Mouse (Mus musculus) G1E (cell line): ENCODE measurements around the gene Rnf217. TPM values are rescaled to one million over a fixed set of nuclear protein-coding genes. Genes with fewer than 3 reads are reported as not detected.

ENCODE experiments used
- ATAC-seq: 2 replicates; pipeline ENCODE4 v1.8.0; 2016; ENCODE audit warnings: mild to moderate bottlenecking; ENCODE audit not compliant: insufficient number of reproducible peaks, poor library complexity, low FRiP score, severe bottlenecking; ENCODE audit errors: extremely low read depth
- DNase-seq: peaks from one replicate; pipeline ENCODE4 v3.0.0; 2012; ENCODE audit warnings: low spot score
- H3K27me3 ChIP-seq: 2 replicates; pipeline ENCODE4 v1.6.1; 2012; ENCODE audit warnings: mild to moderate bottlenecking, low read length, inconsistent platforms; ENCODE audit not compliant: insufficient read depth
- H3K36me3 ChIP-seq: replicated peaks from 2 replicates; pipeline ENCODE3; 2012; ENCODE audit warnings: mild to moderate bottlenecking, inconsistent platforms
- H3K4me1 ChIP-seq: 2 replicates; pipeline ENCODE4 v1.6.1; 2012; ENCODE audit warnings: low read depth, low read length, inconsistent platforms, mixed read lengths; ENCODE audit not compliant: insufficient read depth
- H3K4me3 ChIP-seq: 2 replicates; pipeline ENCODE4 v1.5.1; 2012; ENCODE audit warnings: low read depth, mild to moderate bottlenecking, inconsistent platforms, low read length, moderate library complexity, mixed read lengths
- H3K9me3 ChIP-seq: replicated peaks from 2 replicates; pipeline ENCODE4 v1.6.1; 2012; ENCODE audit warnings: inconsistent platforms
- CTCF ChIP-seq: IDR thresholded peaks from 2 replicates; pipeline ENCODE4 v1.5.1; 2012; ENCODE audit warnings: low read depth, low read length, inconsistent platforms, mixed read lengths
- GATA1 ChIP-seq: IDR thresholded peaks from 2 replicates; pipeline ENCODE4 v1.6.1; 2012; ENCODE audit warnings: borderline replicate concordance, low read length, inconsistent platforms, mixed read lengths
- GATA2 ChIP-seq: IDR thresholded peaks from 2 replicates; pipeline ENCODE4 v1.6.1; 2012; ENCODE audit warnings: low read depth, low read length, inconsistent platforms, borderline replicate concordance
- POLR2AphosphoS5 ChIP-seq: IDR thresholded peaks from 2 replicates; pipeline ENCODE4 v1.6.1; 2012; ENCODE audit warnings: low read depth, low read length, inconsistent platforms; ENCODE audit not compliant: insufficient replicate concordance
- TAL1 ChIP-seq: conservative IDR thresholded peaks from 2 replicates; pipeline ENCODE4 v1.6.1; 2012; ENCODE audit warnings: low read depth, low read length, inconsistent platforms, mixed read lengths
- polyA plus RNA-seq: library from polyadenylated mRNA; stranded (reverse); fragments of >175 nt; gene quantifications from 2 replicates; pipeline ENCODE4 v1.2.3, GENCODE M21; 2012
- total RNA-seq, 2 experiments: library from RNA; stranded (forward) in 1 of 2; stranded (reverse) in 1 of 2; fragments of 200-1000 nt in 1 of 2; fragments of >200 nt in 1 of 2; fragmentation: Nextera tagmentation in 1 of 2; gene quantifications; 2 replicates each; pipeline ENCODE4 v1.2.3; 2014 to 2017

Gene Rnf217
- total and polyA plus RNA-seq, 3 experiments, result 0.05 TPM; not detected in 2

DNA sequence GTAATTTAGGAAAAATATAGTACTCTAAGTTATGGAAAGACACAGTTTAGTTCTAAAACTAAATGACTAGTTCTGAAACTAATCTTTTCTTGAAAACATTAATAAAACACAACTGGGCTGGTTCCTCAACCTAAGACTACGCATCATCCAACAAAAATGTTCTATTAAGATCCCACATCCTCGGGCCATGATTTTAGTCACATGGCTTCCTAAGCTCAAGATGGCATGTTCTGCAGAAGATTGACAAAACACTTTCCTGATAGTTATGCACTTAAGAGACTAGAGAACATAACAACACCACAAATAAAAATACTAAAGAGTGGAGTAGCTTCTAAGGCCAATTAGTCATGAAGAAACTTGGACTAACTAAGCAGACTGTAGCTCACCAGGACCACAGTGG, 76.2 kb downstream of the Rnf217 start:
- no peak for ATAC-seq
- Histone ChIP-seq H3K27me3 (no peaks in the 10 kb centered on the region), H3K4me3 (no peak overlapping the region), H3K9me3 (no peaks in the 10 kb centered on the region), H3K4me1 (no peaks in the 10 kb centered on the region), H3K36me3 (no peaks in the 10 kb centered on the region)
- DNase-seq, result no peak
- TF ChIP-seq POLR2AphosphoS5 (no peak), TAL1 (no peak), GATA1 (no peak), CTCF (no peak), GATA2 (no peak)

DNA sequence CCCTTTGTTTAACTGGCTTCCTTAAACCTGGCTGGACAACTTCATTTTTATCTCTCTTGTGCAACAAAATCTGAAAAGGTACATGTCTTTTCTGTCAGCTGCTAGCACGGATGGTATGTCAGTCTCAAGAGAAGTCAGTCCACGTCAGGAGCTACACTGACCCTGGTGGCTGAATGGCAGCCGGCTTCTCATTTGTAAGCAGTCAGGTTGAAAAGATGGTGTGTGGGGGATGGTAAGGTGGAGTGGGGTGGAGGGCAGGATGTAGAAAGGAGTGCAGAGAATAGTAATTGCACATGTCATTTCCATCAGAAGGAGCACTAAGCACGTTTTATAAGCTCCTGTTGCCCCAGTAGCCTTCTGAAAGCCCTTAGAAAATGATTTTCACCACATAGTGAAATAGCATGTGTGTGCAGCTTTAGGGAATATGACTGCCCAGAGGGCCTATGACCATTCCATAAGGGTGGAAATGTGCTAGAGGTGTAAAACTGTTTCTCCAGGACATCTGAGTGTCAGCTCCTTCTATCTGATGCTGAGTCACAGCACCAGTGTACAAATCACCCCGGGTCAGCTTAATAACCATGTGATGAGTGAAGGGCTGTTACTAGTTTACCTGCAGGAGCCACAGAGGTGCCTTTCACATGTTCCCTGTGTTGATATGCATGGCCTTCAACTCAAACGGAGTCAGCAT, 80.5 kb downstream of the Rnf217 start:
- DNase-seq, result no peak
- no peak for TF ChIP-seq POLR2AphosphoS5
- no peak for TF ChIP-seq GATA1
- TF ChIP-seq GATA2, result no peak
- no peak for TF ChIP-seq CTCF
- TF ChIP-seq TAL1, result no peak

DNA sequence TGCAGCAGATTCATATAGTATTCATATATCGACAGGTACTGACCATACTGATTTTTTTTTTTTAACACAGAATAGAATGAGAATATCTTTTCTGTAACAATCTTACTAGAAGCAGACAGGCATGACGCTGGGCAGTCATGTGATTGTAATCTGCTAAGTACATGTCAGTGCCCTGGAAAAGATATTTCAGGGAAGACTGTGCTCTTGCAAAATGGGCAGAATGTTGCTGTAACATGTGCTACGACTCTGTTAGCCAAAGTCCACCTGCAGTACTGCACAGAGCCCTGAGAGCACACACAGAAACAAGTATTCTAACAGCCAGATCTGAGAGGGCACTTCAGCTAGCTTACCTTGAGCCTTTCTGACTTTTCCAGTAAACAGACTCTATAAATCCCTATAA, 83.3 kb downstream of the Rnf217 start:
- H3K4me1 ChIP-seq, result no peaks in the 10 kb centered on the region
- TF ChIP-seq TAL1 (no peak), CTCF (no peak), GATA1 (no peak), GATA2 (no peak), POLR2AphosphoS5 (no peak)
- ATAC-seq (no peak), DNase-seq (no peak)
- H3K36me3 ChIP-seq, result no peaks in the 10 kb centered on the region
- H3K27me3 ChIP-seq, result no peaks in the 10 kb centered on the region; the same call in 1 of the 2 replicates
- H3K9me3 ChIP-seq, result no peaks in the 10 kb centered on the region
- H3K4me3 ChIP-seq, result no peak overlapping the region

More for the DNA sequence above, 80.5 kb downstream of the Rnf217 start:
- Histone ChIP-seq H3K4me3 (no peak overlapping the region), H3K36me3 (no peaks in the 10 kb centered on the region), H3K4me1 (no peaks in the 10 kb centered on the region), H3K9me3 (no peaks in the 10 kb centered on the region), H3K27me3 (no peaks in the 10 kb centered on the region)
- no peak for ATAC-seq

DNA sequence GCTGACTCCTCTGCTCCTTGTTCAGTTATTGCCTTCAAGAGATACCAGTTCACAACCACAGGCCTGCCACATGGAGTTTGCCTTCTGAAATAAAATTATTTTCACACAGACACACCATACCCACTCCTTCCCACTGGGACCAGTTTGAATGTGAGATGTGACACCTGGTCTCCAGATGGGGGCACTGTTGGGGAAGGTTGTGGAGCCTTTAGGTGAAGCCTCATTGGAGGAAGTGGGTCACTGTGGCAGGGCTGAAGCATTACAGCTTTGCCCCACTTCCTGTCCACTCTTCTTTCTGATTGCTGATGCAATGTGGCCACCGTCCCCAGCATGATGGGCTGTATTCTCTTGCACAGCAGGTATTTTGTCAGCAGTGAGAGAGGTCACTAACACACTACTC, 89.6 kb downstream of the Rnf217 start:
- Histone ChIP-seq H3K4me3 (no peak overlapping the region), H3K9me3 (no peaks in the 10 kb centered on the region), H3K27me3 (no peaks in the 10 kb centered on the region; the same call in 1 of the 2 replicates), H3K36me3 (no peaks in the 10 kb centered on the region), H3K4me1 (no peaks in the 10 kb centered on the region)
- DNase-seq (no peak), ATAC-seq (no peak)
- no peak for TF ChIP-seq GATA1
- no peak for TF ChIP-seq POLR2AphosphoS5
- no peak for TF ChIP-seq CTCF
- TF ChIP-seq TAL1, result no peak
- TF ChIP-seq GATA2, result no peak

GRCm38 (mm10) chr10:31518210-31518609, 90.8 kb downstream of the Rnf217 start:
- Histone ChIP-seq H3K36me3 (no peaks in the 10 kb centered on the region), H3K4me1 (no peaks in the 10 kb centered on the region), H3K27me3 (no peaks in the 10 kb centered on the region; the same call in 1 of the 2 replicates), H3K4me3 (no peak overlapping the region), H3K9me3 (no peaks in the 10 kb centered on the region)
- TF ChIP-seq GATA1, result no peak
- TF ChIP-seq POLR2AphosphoS5, result no peak
- no peak for TF ChIP-seq CTCF
- TF ChIP-seq TAL1, result no peak
- ATAC-seq, result no peak
- DNase-seq, result no peak

- Histone ChIP-seq H3K27me3 (no peaks in the 10 kb centered on the region), H3K36me3 (no peaks in the 10 kb centered on the region), H3K9me3 (no peaks in the 10 kb centered on the region), H3K4me3 (no peak overlapping the region), H3K4me1 (no peaks in the 10 kb centered on the region)
- no peak for ATAC-seq
- DNase-seq, result no peak
- TF ChIP-seq CTCF, result no peak
- no peak for TF ChIP-seq GATA2
- no peak for TF ChIP-seq POLR2AphosphoS5
- no peak for TF ChIP-seq GATA1
- TF ChIP-seq TAL1, result no peak
These were observed 91.8 kb downstream of the Rnf217 start for GRCm38 (mm10) chr10:31517192-31517591.

GRCm38 (mm10) chr10:31515897-31516296, 93.1 kb downstream of the Rnf217 start:
- no peak for DNase-seq
- ATAC-seq, result no peak

More at GRCm38 (mm10) chr10:31515897-31516296, 93.1 kb downstream of the Rnf217 start:
- no peaks in the 10 kb centered on the region for H3K9me3 ChIP-seq
- H3K27me3 ChIP-seq, result no peaks in the 10 kb centered on the region
- no peaks in the 10 kb centered on the region for H3K36me3 ChIP-seq
- no peak for TF ChIP-seq TAL1
- no peak for TF ChIP-seq POLR2AphosphoS5
- TF ChIP-seq GATA1, result no peak
- TF ChIP-seq CTCF, result no peak
- TF ChIP-seq GATA2, result no peak
- no peak overlapping the region for H3K4me3 ChIP-seq
- H3K4me1 ChIP-seq, result no peaks in the 10 kb centered on the region
